Comparison of ENCODE assay signal across 20 mouse cellular contexts in genomic region chrX:139562255-139562924, GRCm38 (mm10). TPM values are rescaled to one million over a fixed set of nuclear protein-coding genes. Genes with fewer than 3 reads are reported as not detected.
DNase-seq lines count a peak whose midpoint lies in the region; ATAC-seq and TF ChIP-seq lines count a peak whose summit lies in the region.
"Had no signal": no experiment of that assay in that cellular context is flagged by ENCODE, and none has a peak within 500 bp of the region (broad histone marks: within the 10 kb centered on the region; RNA-seq: fewer than 3 reads in every experiment).

No protein-coding gene starts in this region.

- H3K36me3 ChIP-seq in intestine, postnatal 0 days (ENCODE audit: control insufficient read depth, insufficient read depth), result no peaks in the 10 kb centered on the region
- H3K36me3 ChIP-seq in liver, embryonic 15.5 days (replicated peaks), result no peaks in the 10 kb centered on the region
- no peaks in the 10 kb centered on the region for H3K36me3 ChIP-seq in heart, embryonic 12.5 days
- H3K36me3 ChIP-seq in hindbrain, embryonic 13.5 days, result no peaks in the 10 kb centered on the region
- H3K36me3 ChIP-seq: embryonic facial prominence, embryonic 10.5 days; heart, embryonic 15.5 days; hindbrain, embryonic 12.5 days had no signal

- DNase-seq in urinary bladder, postnatal 14 days (ENCODE audit: low spot score), result peak; percentile 5
- DNase-seq in urinary bladder, postnatal 10 days (ENCODE audit: low spot score), result no peak
- DNase-seq in yolk sac, embryonic 10.5 days (ENCODE audit: low spot score), result peak; percentile 74
- DNase-seq: adrenal gland, adult 2 months; cerebellum, adult 11 months; forebrain, postnatal 0 days; gastrocnemius, adult 2 months; heart, adult 18-20 months; lung, postnatal 10 days; right cerebral cortex, adult 18-20 months; thymus, postnatal 25 days had no signal

- H3K4me3 ChIP-seq in intestine, postnatal 0 days (ENCODE audit: low read depth, low read length), result no peak overlapping the region
- no peak overlapping the region for H3K4me3 ChIP-seq in liver, embryonic 15.5 days (replicated peaks)
- H3K4me3 ChIP-seq in heart, embryonic 12.5 days, result no peak overlapping the region
- no peak overlapping the region for H3K4me3 ChIP-seq in hindbrain, embryonic 13.5 days
- H3K4me3 ChIP-seq: embryonic facial prominence, embryonic 10.5 days; gastrocnemius, adult 2 months; heart, embryonic 15.5 days; hindbrain, embryonic 12.5 days; megakaryocyte, embryonic 14.5 days had no signal

- WGBS in intestine, postnatal 0 days, result 42% methylated on average over 5 of the region's 5 CpGs
- 47% methylated on average over 5 of the region's 5 CpGs for WGBS in liver, embryonic 15.5 days (ENCODE audit: insufficient replicate concordance)
- WGBS in heart, embryonic 12.5 days, result 59% methylated on average over 5 of the region's 5 CpGs
- whole genome bisulfite sequencing in hindbrain, embryonic 13.5 days, result 68% methylated on average over 5 of the region's 5 CpGs

- TF ChIP-seq CTCF in intestine, postnatal 0 days (IDR thresholded peaks at IDR 0.05; ENCODE audit: low read depth), result no peak

- no peak overlapping the region for H3K9ac ChIP-seq in intestine, postnatal 0 days (ENCODE audit: low read depth, low read length)
- H3K9ac ChIP-seq in liver, embryonic 15.5 days, result no peak overlapping the region
- no peak overlapping the region for H3K9ac ChIP-seq in heart, embryonic 12.5 days
- H3K9ac ChIP-seq in hindbrain, embryonic 13.5 days, result no peak overlapping the region
- H3K9ac ChIP-seq: forebrain, postnatal 0 days; heart, embryonic 15.5 days; hindbrain, embryonic 12.5 days had no signal

- peak overlapping the region; percentile 27; the same call in 1 of the 2 replicates for H3K4me2 ChIP-seq in intestine, postnatal 0 days (replicated peaks; ENCODE audit: low read depth)
- H3K4me2 ChIP-seq in liver, embryonic 15.5 days, result peak overlapping the region; percentile 30
- H3K4me2 ChIP-seq in heart, embryonic 12.5 days, result no peak overlapping the region
- H3K4me2 ChIP-seq in hindbrain, embryonic 13.5 days, result no peak overlapping the region
- H3K4me2 ChIP-seq: heart, embryonic 15.5 days; hindbrain, embryonic 12.5 days had no signal

- peak overlapping the region; percentile 68 for H3K27ac ChIP-seq in intestine, postnatal 0 days (ENCODE audit: low read depth, low read length)
- no peak overlapping the region for H3K27ac ChIP-seq in liver, embryonic 15.5 days (replicated peaks)
- no peak overlapping the region for H3K27ac ChIP-seq in heart, embryonic 12.5 days (ENCODE audit: poor library complexity, severe bottlenecking)
- H3K27ac ChIP-seq in hindbrain, embryonic 13.5 days, result no peak overlapping the region
- H3K27ac ChIP-seq: embryonic facial prominence, embryonic 10.5 days; gastrocnemius, adult 2 months; heart, embryonic 15.5 days; hindbrain, embryonic 12.5 days had no signal

- ATAC-seq in intestine, postnatal 0 days, result peak; percentile 90
- ATAC-seq in liver, embryonic 15.5 days (ENCODE audit: insufficient read depth), result peak; percentile 74
- ATAC-seq in erythroid progenitor cell, adult 5-6 weeks (replicated peaks; ENCODE audit: low FRiP score, poor library complexity, severe bottlenecking), result no peak
- no peak for ATAC-seq in heart, embryonic 12.5 days (ENCODE audit: insufficient number of reproducible peaks, low FRiP score)
- no peak for ATAC-seq in hindbrain, embryonic 13.5 days (ENCODE audit: low FRiP score)
- ATAC-seq: forebrain, postnatal 0 days had no signal

- H3K27me3 ChIP-seq in intestine, postnatal 0 days (replicated peaks; ENCODE audit: control insufficient read depth, insufficient read depth, low read length), result no peaks in the 10 kb centered on the region
- no peaks in the 10 kb centered on the region for H3K27me3 ChIP-seq in liver, embryonic 15.5 days
- H3K27me3 ChIP-seq in heart, embryonic 12.5 days (replicated peaks), result no peaks in the 10 kb centered on the region
- 0 out of 2 replicates have a peak, but pooled peaks cover 2% of the 10 kb centered on the region for H3K27me3 ChIP-seq in hindbrain, embryonic 13.5 days
- H3K27me3 ChIP-seq: heart, embryonic 15.5 days; hindbrain, embryonic 12.5 days; megakaryocyte, embryonic 14.5 days had no signal

- no peaks in the 10 kb centered on the region for H3K4me1 ChIP-seq in intestine, postnatal 0 days (replicated peaks; ENCODE audit: control insufficient read depth, insufficient read depth, low read length)
- H3K4me1 ChIP-seq in liver, embryonic 15.5 days (replicated peaks), result no peaks in the 10 kb centered on the region
- H3K4me1 ChIP-seq in heart, embryonic 12.5 days (replicated peaks), result no peaks in the 10 kb centered on the region
- H3K4me1 ChIP-seq in hindbrain, embryonic 13.5 days (replicated peaks), result no peaks in the 10 kb centered on the region
- H3K4me1 ChIP-seq: embryonic facial prominence, embryonic 10.5 days; heart, embryonic 15.5 days; hindbrain, embryonic 12.5 days; megakaryocyte, embryonic 14.5 days had no signal

- H3K9me3 ChIP-seq in intestine, postnatal 0 days (ENCODE audit: control insufficient read depth), result no peaks in the 10 kb centered on the region
- no peaks in the 10 kb centered on the region for H3K9me3 ChIP-seq in liver, embryonic 15.5 days (replicated peaks)
- H3K9me3 ChIP-seq in heart, embryonic 12.5 days (replicated peaks), result no peaks in the 10 kb centered on the region
- H3K9me3 ChIP-seq in hindbrain, embryonic 13.5 days, result no peaks in the 10 kb centered on the region
- H3K9me3 ChIP-seq: embryonic facial prominence, embryonic 10.5 days; heart, embryonic 15.5 days; hindbrain, embryonic 12.5 days; megakaryocyte, embryonic 14.5 days had no signal

RNA-seq across cellular contexts. Expression of gene Rnf128, which starts 0.7 kb away (rescaled TPM):
- polyA plus RNA-seq in intestine, postnatal 0 days (2015; fragmentation: Nextera tagmentation; extraction: Ambion mirVana), result 273 and 282 TPM in 2 replicates
- polyA plus RNA-seq in liver, embryonic 15.5 days (2015; fragmentation: Nextera tagmentation; extraction: Ambion mirVana), result 57.4 and 65.4 TPM in 2 replicates
- 2.9 TPM in 1 of 2 replicates, not detected in the other for total RNA-seq in erythroid progenitor cell, adult 5-6 weeks (2015; ENCODE audit: low replicate concordance)
- 1.7 TPM in 1 of 2 replicates, not detected in the other for total RNA-seq in erythroid progenitor cell, adult 5-6 weeks (2017; ENCODE audit: low replicate concordance)
- 32.3 and 32.7 TPM in 2 replicates for polyA plus RNA-seq in heart, embryonic 12.5 days (2016; fragmentation: Nextera tagmentation; extraction: Ambion mirVana)
- polyA plus RNA-seq in hindbrain, embryonic 13.5 days (2015; fragmentation: Nextera tagmentation; extraction: Ambion mirVana), result 2.1 and 2.4 TPM in 2 replicates

Comparison
In these comparisons a context has a peak if more than half of its experiments do, and no peak if none do; other contexts are left out.
1. ATAC-seq: peak in intestine, postnatal 0 days (single experiment) and liver, embryonic 15.5 days (single experiment); none in erythroid progenitor cell, adult 5-6 weeks (single experiment), heart, embryonic 12.5 days (single experiment) and hindbrain, embryonic 13.5 days (single experiment).
2. H3K4me2 ChIP-seq: peak in intestine, postnatal 0 days (single experiment) and liver, embryonic 15.5 days (single experiment); none in heart, embryonic 12.5 days (single experiment) and hindbrain, embryonic 13.5 days (single experiment).